Mouse (Mus musculus): ENCODE results near the gene Mrgbp. TPM values are rescaled to one million over a fixed set of nuclear protein-coding genes. Genes with fewer than 3 reads are reported as not detected.

Gene Mrgbp
- polyA plus RNA-seq (2014; fragmentation: Nextera tagmentation; extraction: Ambion mirVana), result 23.1 and 23.9 TPM in 2 replicates

DNA sequence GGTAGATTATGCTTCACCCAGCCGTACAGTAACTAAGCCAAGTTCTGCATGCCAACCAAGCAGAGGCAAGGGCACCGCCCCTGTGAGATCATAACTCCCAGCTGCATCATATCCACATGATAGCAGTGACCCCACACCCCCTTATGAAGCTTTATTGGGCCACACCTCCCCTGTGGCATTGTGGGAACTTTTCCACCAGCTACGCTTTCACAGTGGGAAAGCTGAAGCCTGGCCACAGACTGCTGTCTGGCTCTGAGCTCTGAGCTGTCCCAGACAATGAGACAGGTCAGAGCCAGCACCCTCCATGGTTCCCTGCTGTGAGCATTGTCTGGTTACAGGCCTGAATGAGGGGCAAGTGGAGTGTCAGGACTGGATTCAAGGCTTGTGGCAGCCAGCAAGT is at the start of gene Mrgbp:
Gene Mrgbp, plus strand, starts transcription at position 303 of the 400 bp plus-strand sequence.
- H3K4me3 ChIP-seq (ENCODE audit: low read depth, low read length), result no peak within 1 kb of the TSS
- H3K4me1 ChIP-seq (ENCODE audit: control insufficient read depth, insufficient read depth, low read length), result peaks cover 8% of the 10 kb centered on the region
- H3K36me3 ChIP-seq (ENCODE audit: control insufficient read depth, insufficient read depth, low read length), result 0 out of 2 replicates have a peak, but pooled peaks cover 7% of the 10 kb centered on the region
- no peaks in the 10 kb centered on the region for H3K9me3 ChIP-seq (replicated peaks; ENCODE audit: control insufficient read depth, low read length)
- peak within 1 kb of the TSS; percentile 17; the same call in 1 of the 2 replicates for H3K9ac ChIP-seq (ENCODE audit: low read depth, low read length)
- H3K4me2 ChIP-seq, result no peak within 1 kb of the TSS; the same call in 1 of the 2 replicates
- no peak for ATAC-seq (replicated peaks; ENCODE audit: insufficient number of reproducible peaks, low FRiP score, low TSS enrichment)
- WGBS (ENCODE audit: insufficient replicate concordance), result 71% methylated on average over 3 of the region's 3 CpGs
- peaks cover 4% of the 10 kb centered on the region; the same call in 1 of the 2 replicates for H3K27me3 ChIP-seq (ENCODE audit: control insufficient read depth, insufficient read depth, low read length)
- H3K27ac ChIP-seq (ENCODE audit: low read depth, low read length), result no peak within 1 kb of the TSS

DNA sequence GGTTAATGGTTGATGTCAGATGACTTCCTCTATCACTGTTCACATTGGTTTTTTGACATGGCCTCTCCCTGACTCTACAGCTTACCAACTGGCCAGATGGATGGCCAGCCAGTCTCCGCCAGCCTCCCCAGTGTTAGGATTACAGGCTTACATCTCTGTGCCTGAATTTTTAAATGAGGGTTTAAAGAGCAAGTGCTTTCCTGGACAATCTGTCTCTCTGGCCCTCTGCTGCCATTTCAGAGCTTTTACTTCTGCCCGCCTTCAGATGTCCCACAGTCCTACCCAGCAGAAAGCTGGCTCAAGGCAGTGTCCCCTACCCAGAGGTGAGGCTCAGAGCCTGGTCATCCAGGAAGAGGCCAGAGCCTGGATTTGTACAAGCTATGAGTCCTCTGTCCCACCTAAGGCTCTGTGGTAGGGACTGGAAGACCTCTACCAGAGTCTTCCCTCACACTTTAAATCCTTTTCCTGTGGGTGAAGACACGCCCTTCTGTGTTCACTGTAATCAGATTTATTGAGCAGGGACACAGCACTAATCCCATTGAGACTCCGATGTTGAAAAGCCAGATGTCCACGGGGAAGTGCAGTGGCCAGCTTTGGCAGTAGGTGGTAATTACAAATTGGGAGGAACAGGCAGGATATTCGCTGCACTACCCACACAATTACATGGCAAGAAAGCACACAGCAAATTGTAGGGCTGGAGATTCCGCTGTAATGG is 49.3 kb upstream of the Mrgbp start:
- Histone ChIP-seq H3K27ac (ENCODE audit: low read depth, low read length) (no peak overlapping the region), H3K27me3 (ENCODE audit: control insufficient read depth, insufficient read depth, low read length) (peaks cover 21% of the 10 kb centered on the region), H3K36me3 (ENCODE audit: control insufficient read depth, insufficient read depth, low read length) (no peaks in the 10 kb centered on the region), H3K4me1 (ENCODE audit: control insufficient read depth, insufficient read depth, low read length) (0 out of 2 replicates have a peak, but pooled peaks cover 3% of the 10 kb centered on the region), H3K4me2 (no peak overlapping the region), H3K9me3 (replicated peaks; ENCODE audit: control insufficient read depth, low read length) (no peaks in the 10 kb centered on the region), H3K4me3 (ENCODE audit: low read depth, low read length) (no peak overlapping the region), H3K9ac (ENCODE audit: low read depth, low read length) (no peak overlapping the region)
- no peak for ATAC-seq (replicated peaks; ENCODE audit: insufficient number of reproducible peaks, low FRiP score, low TSS enrichment)
- 73% methylated on average over 7 of the region's 7 CpGs for WGBS (ENCODE audit: insufficient replicate concordance)

DNA sequence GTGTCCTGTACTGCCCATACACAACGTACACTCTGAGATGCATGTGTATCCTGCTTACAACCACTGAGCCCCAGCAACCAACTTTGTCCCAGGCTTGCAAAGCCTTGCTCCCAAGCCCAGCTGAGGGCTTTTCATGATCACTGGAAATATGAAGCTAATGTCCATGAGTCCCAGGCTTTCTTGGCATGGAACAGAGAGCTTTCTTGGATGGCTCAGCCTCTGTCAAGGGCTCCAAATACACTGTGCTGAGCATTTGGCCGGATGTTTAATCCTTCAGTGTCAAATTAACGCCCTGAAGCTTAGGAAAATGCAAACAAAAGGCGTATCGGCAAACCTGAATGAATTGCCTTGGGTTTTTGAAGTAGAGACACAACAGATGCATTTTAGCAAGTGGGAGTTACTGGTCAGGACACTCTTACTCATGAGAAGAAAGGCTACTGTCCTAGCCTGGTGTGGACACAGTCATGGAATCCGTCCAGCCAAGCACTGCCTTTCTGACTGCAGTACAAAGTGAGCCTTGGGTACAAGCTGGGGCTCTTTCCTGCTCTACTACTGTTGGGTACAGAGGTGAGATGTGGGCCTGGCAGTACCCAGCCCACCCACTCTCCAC is 48.6 kb upstream of the Mrgbp start:
- no peak for ATAC-seq (replicated peaks; ENCODE audit: insufficient number of reproducible peaks, low FRiP score, low TSS enrichment)
- H3K36me3 ChIP-seq (ENCODE audit: control insufficient read depth, insufficient read depth, low read length), result no peaks in the 10 kb centered on the region
- H3K4me2 ChIP-seq, result no peak overlapping the region
- no peak overlapping the region for H3K4me3 ChIP-seq (ENCODE audit: low read depth, low read length)
- 0 out of 2 replicates have a peak, but pooled peaks cover 3% of the 10 kb centered on the region for H3K4me1 ChIP-seq (ENCODE audit: control insufficient read depth, insufficient read depth, low read length)
- WGBS (ENCODE audit: insufficient replicate concordance), result 59% methylated on average over 6 of the region's 6 CpGs
- no peak overlapping the region for H3K27ac ChIP-seq (ENCODE audit: low read depth, low read length)
- no peaks in the 10 kb centered on the region for H3K9me3 ChIP-seq (replicated peaks; ENCODE audit: control insufficient read depth, low read length)
- no peak overlapping the region for H3K9ac ChIP-seq (ENCODE audit: low read depth, low read length)
- peaks cover 17% of the 10 kb centered on the region for H3K27me3 ChIP-seq (ENCODE audit: control insufficient read depth, insufficient read depth, low read length)

DNA sequence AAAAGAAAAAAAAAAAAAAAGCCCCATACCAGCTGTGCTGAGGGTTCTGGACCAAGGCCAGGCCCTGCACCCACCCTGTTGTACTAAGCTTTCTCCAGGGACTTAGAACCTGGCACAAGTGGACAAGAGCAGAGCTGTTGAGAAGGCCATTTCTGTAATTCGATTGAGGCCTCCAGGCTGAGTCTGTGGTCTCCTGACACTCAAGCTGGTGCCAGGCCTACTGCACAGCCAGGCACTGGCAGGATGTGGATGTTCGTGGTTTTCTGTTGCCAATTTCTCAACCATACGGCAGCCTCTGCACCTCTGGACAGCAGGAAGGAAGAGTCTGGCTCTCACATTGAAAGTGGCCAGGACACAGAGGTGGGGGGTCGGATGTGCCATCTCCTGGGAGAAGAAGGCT is 47.9 kb upstream of the Mrgbp start:
- H3K9me3 ChIP-seq (replicated peaks; ENCODE audit: control insufficient read depth, low read length), result no peaks in the 10 kb centered on the region
- no peaks in the 10 kb centered on the region for H3K4me1 ChIP-seq (ENCODE audit: control insufficient read depth, insufficient read depth, low read length)
- no peak overlapping the region for H3K4me3 ChIP-seq (ENCODE audit: low read depth, low read length)
- H3K27me3 ChIP-seq (ENCODE audit: control insufficient read depth, insufficient read depth, low read length), result peaks cover 13% of the 10 kb centered on the region
- no peak overlapping the region for H3K9ac ChIP-seq (ENCODE audit: low read depth, low read length)
- no peaks in the 10 kb centered on the region for H3K36me3 ChIP-seq (ENCODE audit: control insufficient read depth, insufficient read depth, low read length)
- ATAC-seq (replicated peaks; ENCODE audit: insufficient number of reproducible peaks, low FRiP score, low TSS enrichment), result no peak
- H3K4me2 ChIP-seq, result no peak overlapping the region
- WGBS (ENCODE audit: insufficient replicate concordance), result 54% methylated on average over 4 of the region's 4 CpGs
- H3K27ac ChIP-seq (ENCODE audit: low read depth, low read length), result no peak overlapping the region

GRCm38 (mm10) chr2:180543675-180544074 is 37.4 kb upstream of the Mrgbp start:
- Histone ChIP-seq H3K27me3 (ENCODE audit: control insufficient read depth, insufficient read depth, low read length) (0 out of 2 replicates have a peak, but pooled peaks cover 6% of the 10 kb centered on the region), H3K27ac (ENCODE audit: low read depth, low read length) (no peak overlapping the region), H3K4me1 (ENCODE audit: control insufficient read depth, insufficient read depth, low read length) (no peaks in the 10 kb centered on the region), H3K9me3 (replicated peaks; ENCODE audit: control insufficient read depth, low read length) (no peaks in the 10 kb centered on the region), H3K36me3 (ENCODE audit: control insufficient read depth, insufficient read depth, low read length) (no peaks in the 10 kb centered on the region), H3K4me2 (no peak overlapping the region), H3K4me3 (ENCODE audit: low read depth, low read length) (no peak overlapping the region), H3K9ac (ENCODE audit: low read depth, low read length) (no peak overlapping the region)
- 59% methylated on average over 2 of the region's 2 CpGs for WGBS (ENCODE audit: insufficient replicate concordance)
- ATAC-seq (replicated peaks; ENCODE audit: insufficient number of reproducible peaks, low FRiP score, low TSS enrichment), result no peak

DNA sequence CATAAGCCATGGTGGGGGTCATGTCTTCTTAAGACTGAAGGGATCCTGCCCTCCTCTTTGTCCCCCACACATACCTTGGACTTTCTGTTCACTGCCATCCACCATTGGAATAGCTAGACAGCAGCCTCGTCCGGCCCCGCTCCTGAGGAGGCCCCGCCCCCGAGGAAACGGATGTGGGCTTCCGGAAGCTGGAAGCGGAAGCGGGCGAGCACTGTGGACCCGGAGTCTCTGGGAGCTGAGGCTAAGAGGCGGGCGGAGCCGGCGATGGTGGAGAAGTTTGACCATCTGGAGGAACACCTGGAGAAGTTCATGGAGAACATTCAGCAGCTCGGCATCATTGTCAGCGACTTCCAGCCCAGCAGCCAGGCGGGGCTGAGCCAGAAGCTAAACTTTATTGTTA is 36.1 kb upstream of the Mrgbp start:
- Histone ChIP-seq H3K4me2 (no peak overlapping the region), H3K27ac (ENCODE audit: low read depth, low read length) (no peak overlapping the region), H3K4me1 (ENCODE audit: control insufficient read depth, insufficient read depth, low read length) (no peaks in the 10 kb centered on the region), H3K9me3 (replicated peaks; ENCODE audit: control insufficient read depth, low read length) (no peaks in the 10 kb centered on the region), H3K27me3 (ENCODE audit: control insufficient read depth, insufficient read depth, low read length) (no peaks in the 10 kb centered on the region), H3K36me3 (ENCODE audit: control insufficient read depth, insufficient read depth, low read length) (no peaks in the 10 kb centered on the region), H3K9ac (ENCODE audit: low read depth, low read length) (no peak overlapping the region), H3K4me3 (ENCODE audit: low read depth, low read length) (no peak overlapping the region)
- no peak for ATAC-seq (replicated peaks; ENCODE audit: insufficient number of reproducible peaks, low FRiP score, low TSS enrichment)
- 72% methylated on average over 18 of the region's 18 CpGs for WGBS (ENCODE audit: insufficient replicate concordance)

DNA sequence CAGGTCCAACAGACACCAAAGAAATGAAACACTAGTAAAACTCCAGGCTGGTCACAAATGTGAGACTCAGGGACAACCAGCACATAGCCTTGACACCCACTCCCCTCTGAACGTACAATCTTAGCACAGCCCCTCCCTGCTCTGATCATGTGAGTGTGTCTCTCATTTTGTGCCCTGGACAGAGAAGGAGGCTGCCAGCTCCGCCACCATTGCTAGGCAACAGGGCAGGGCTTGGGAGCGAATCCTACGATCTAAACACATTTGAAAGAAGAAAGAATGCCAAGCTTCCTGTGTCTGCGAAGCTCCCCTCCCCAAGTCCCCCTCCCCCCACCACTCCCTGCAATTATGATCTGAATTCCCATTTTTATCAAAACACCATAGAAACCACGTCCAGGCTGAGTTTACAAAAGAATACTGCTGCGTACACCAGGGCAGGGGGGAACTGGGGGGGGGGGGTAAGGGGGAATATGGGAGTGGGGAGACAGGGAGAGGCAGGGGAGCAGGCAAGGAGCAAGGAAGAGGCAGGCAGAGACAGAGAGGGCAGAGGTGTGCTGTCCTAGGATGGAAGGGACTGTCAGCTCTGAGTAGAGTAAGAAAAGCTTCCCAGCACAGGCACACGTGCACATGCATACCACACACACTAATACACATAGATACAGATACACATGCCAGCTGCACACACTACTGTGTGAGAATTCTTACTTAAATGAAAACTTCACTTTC is 33.6 kb upstream of the Mrgbp start:
- H3K4me1 ChIP-seq (ENCODE audit: control insufficient read depth, insufficient read depth, low read length), result no peaks in the 10 kb centered on the region
- H3K27me3 ChIP-seq (ENCODE audit: control insufficient read depth, insufficient read depth, low read length), result no peaks in the 10 kb centered on the region
- H3K9me3 ChIP-seq (replicated peaks; ENCODE audit: control insufficient read depth, low read length), result no peaks in the 10 kb centered on the region
- H3K27ac ChIP-seq (ENCODE audit: low read depth, low read length), result no peak overlapping the region
- no peak overlapping the region for H3K9ac ChIP-seq (ENCODE audit: low read depth, low read length)
- no peak overlapping the region for H3K4me3 ChIP-seq (ENCODE audit: low read depth, low read length)
- ATAC-seq (replicated peaks; ENCODE audit: insufficient number of reproducible peaks, low FRiP score, low TSS enrichment), result no peak
- H3K36me3 ChIP-seq (ENCODE audit: control insufficient read depth, insufficient read depth, low read length), result no peaks in the 10 kb centered on the region
- 36% methylated on average over 8 of the region's 8 CpGs for WGBS (ENCODE audit: insufficient replicate concordance)
- H3K4me2 ChIP-seq, result no peak overlapping the region

GRCm38 (mm10) chr2:180552340-180552739 is 28.8 kb upstream of the Mrgbp start:
- ATAC-seq (replicated peaks; ENCODE audit: insufficient number of reproducible peaks, low FRiP score, low TSS enrichment), result no peak
- Histone ChIP-seq H3K9me3 (replicated peaks; ENCODE audit: control insufficient read depth, low read length) (no peaks in the 10 kb centered on the region), H3K9ac (ENCODE audit: low read depth, low read length) (no peak overlapping the region), H3K4me3 (ENCODE audit: low read depth, low read length) (no peak overlapping the region), H3K36me3 (ENCODE audit: control insufficient read depth, insufficient read depth, low read length) (no peaks in the 10 kb centered on the region), H3K27ac (ENCODE audit: low read depth, low read length) (no peak overlapping the region), H3K4me1 (ENCODE audit: control insufficient read depth, insufficient read depth, low read length) (no peaks in the 10 kb centered on the region), H3K4me2 (no peak overlapping the region), H3K27me3 (ENCODE audit: control insufficient read depth, insufficient read depth, low read length) (no peaks in the 10 kb centered on the region)
- 75% methylated on average over 3 of the region's 3 CpGs for WGBS (ENCODE audit: insufficient replicate concordance)

All from heart, embryonic 11.5 days (tissue).